Mouse (Mus musculus): ENCODE measurements around the gene Ttc7b. TPM values are rescaled to one million over a fixed set of nuclear protein-coding genes. Genes with fewer than 3 reads are reported as not detected.

Ttc7b gene
- polyA plus RNA-seq, 1 experiment from 2014 or later: 1.2 TPM

- Histone ChIP-seq H3K4me3 (replicated peaks) (no peak overlapping the region), H3K9ac (no peak overlapping the region), H3K27me3 (no peaks in the 10 kb centered on the region), H3K36me3 (peaks cover 8% of the 10 kb centered on the region; the same call in 1 of the 2 replicates), H3K9me3 (replicated peaks) (no peaks in the 10 kb centered on the region), H3K27ac (no peak overlapping the region), H3K4me2 (no peak overlapping the region), H3K4me1 (replicated peaks) (no peaks in the 10 kb centered on the region)
- no peak for ATAC-seq (ENCODE audit: low read depth)
- no peak for DNase-seq
- WGBS (ENCODE audit: insufficient replicate concordance): 64% methylated on average over 1 of the region's 1 CpGs
Measured at GRCm38 (mm10) chr12:100377791-100378190, 142.8 kb downstream of the Ttc7b start.

GRCm38 (mm10) chr12:100375801-100376200, 144.8 kb downstream of the Ttc7b start:
- 0 out of 2 replicates have a peak, but pooled peaks cover 8% of the 10 kb centered on the region for H3K36me3 ChIP-seq
- DNase-seq (no peak), ATAC-seq (ENCODE audit: low read depth) (no peak)
- WGBS (ENCODE audit: insufficient replicate concordance): 69% methylated on average over 8 of the region's 8 CpGs
- H3K4me2 ChIP-seq: no peak overlapping the region
- no peak overlapping the region for H3K27ac ChIP-seq
- H3K9ac ChIP-seq: no peak overlapping the region
- H3K4me1 ChIP-seq (replicated peaks): no peaks in the 10 kb centered on the region
- no peaks in the 10 kb centered on the region for H3K27me3 ChIP-seq
- no peak overlapping the region for H3K4me3 ChIP-seq (replicated peaks)
- H3K9me3 ChIP-seq (replicated peaks): no peaks in the 10 kb centered on the region

DNA sequence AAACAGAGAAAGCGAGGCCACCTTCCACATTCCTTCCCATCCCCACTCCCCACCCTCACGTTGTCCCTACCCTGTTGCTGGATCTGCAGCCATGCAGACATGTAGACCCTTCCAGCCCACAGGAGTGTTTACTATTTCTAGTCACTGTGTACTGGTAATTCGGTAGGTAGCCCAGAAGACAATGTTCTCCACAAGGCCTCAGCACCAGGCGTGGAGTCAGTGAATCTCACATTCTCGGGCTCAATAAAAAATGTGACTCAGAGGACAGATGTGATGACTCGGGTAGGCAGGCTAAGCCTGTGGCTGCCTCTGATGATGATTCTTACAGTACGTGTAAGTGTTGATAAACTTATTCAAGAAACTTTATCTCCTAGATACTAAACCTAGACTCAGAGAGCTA, 147.8 kb downstream of the Ttc7b start:
- Histone ChIP-seq H3K27me3 (no peaks in the 10 kb centered on the region), H3K4me2 (no peak overlapping the region), H3K9me3 (replicated peaks) (no peaks in the 10 kb centered on the region), H3K27ac (no peak overlapping the region), H3K4me1 (replicated peaks) (no peaks in the 10 kb centered on the region), H3K36me3 (0 out of 2 replicates have a peak, but pooled peaks cover 12% of the 10 kb centered on the region), H3K9ac (no peak overlapping the region), H3K4me3 (replicated peaks) (no peak overlapping the region)
- WGBS (ENCODE audit: insufficient replicate concordance): 62% methylated on average over 7 of the region's 7 CpGs
- no peak for ATAC-seq (ENCODE audit: low read depth)
- no peak for DNase-seq

- no peak overlapping the region for H3K4me3 ChIP-seq (replicated peaks)
- WGBS (ENCODE audit: insufficient replicate concordance): 70% methylated on average over 4 of the region's 4 CpGs
- no peaks in the 10 kb centered on the region for H3K27me3 ChIP-seq
- no peak overlapping the region for H3K27ac ChIP-seq
- H3K9me3 ChIP-seq (replicated peaks): no peaks in the 10 kb centered on the region
- no peaks in the 10 kb centered on the region for H3K4me1 ChIP-seq (replicated peaks)
- no peak for ATAC-seq (ENCODE audit: low read depth)
- no peak overlapping the region for H3K9ac ChIP-seq
- no peak for DNase-seq
- H3K36me3 ChIP-seq: peaks cover 12% of the 10 kb centered on the region; the same call in 1 of the 2 replicates
- H3K4me2 ChIP-seq: no peak overlapping the region
Measured at GRCm38 (mm10) chr12:100372015-100372414, 148.6 kb downstream of the Ttc7b start.

- peaks cover 8% of the 10 kb centered on the region for H3K36me3 ChIP-seq
- ATAC-seq (ENCODE audit: low read depth): no peak
- no peak overlapping the region for H3K9ac ChIP-seq
- H3K9me3 ChIP-seq (replicated peaks): no peaks in the 10 kb centered on the region
- H3K27ac ChIP-seq: no peak overlapping the region
- no peak overlapping the region for H3K4me2 ChIP-seq
- no peaks in the 10 kb centered on the region for H3K4me1 ChIP-seq (replicated peaks)
- 71% methylated on average over 2 of the region's 2 CpGs for WGBS (ENCODE audit: insufficient replicate concordance)
- H3K27me3 ChIP-seq: no peaks in the 10 kb centered on the region
- DNase-seq: no peak
- no peak overlapping the region for H3K4me3 ChIP-seq (replicated peaks)
Measured at GRCm38 (mm10) chr12:100369786-100370185, 150.8 kb downstream of the Ttc7b start.

- ATAC-seq (ENCODE audit: low read depth): no peak
- 56% methylated on average over 3 of the region's 3 CpGs for WGBS (ENCODE audit: insufficient replicate concordance)
- DNase-seq: no peak
- Histone ChIP-seq H3K9me3 (replicated peaks) (no peaks in the 10 kb centered on the region), H3K4me1 (replicated peaks) (no peaks in the 10 kb centered on the region), H3K27ac (no peak overlapping the region), H3K27me3 (no peaks in the 10 kb centered on the region), H3K4me3 (replicated peaks) (no peak overlapping the region), H3K4me2 (no peak overlapping the region), H3K36me3 (peaks cover 8% of the 10 kb centered on the region), H3K9ac (no peak overlapping the region)
Measured at GRCm38 (mm10) chr12:100369220-100369619, 151.4 kb downstream of the Ttc7b start.

DNA sequence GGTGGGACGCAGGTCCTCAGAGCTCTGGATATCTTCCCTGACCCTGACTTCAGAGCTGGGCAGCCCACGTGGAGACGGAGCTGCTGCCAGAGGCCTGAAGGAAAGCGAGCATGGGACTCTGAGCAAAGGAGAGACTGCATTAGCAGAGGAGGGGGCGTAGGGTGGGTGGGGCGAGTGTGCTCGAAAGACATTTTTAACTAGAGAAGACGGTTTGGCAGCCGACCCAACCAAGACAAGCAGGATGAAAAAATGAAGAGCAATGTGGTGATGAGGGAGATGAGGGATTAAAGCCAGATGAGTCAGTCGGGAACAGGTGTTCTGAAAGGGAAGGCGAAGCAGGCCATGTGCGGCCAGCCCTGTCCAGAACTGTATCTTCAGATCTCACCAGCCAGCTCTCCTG, 159.3 kb downstream of the Ttc7b start:
- no peak overlapping the region for H3K4me3 ChIP-seq (replicated peaks)
- H3K9me3 ChIP-seq (replicated peaks): no peaks in the 10 kb centered on the region
- H3K4me2 ChIP-seq: no peak overlapping the region
- no peak overlapping the region for H3K9ac ChIP-seq
- H3K4me1 ChIP-seq (replicated peaks): no peaks in the 10 kb centered on the region
- H3K27ac ChIP-seq: no peak overlapping the region
- H3K27me3 ChIP-seq: no peaks in the 10 kb centered on the region
- ATAC-seq (ENCODE audit: low read depth): no peak
- no peaks in the 10 kb centered on the region; the same call in 1 of the 2 replicates for H3K36me3 ChIP-seq
- no peak for DNase-seq
- 78% methylated on average over 12 of the region's 12 CpGs for whole genome bisulfite sequencing (ENCODE audit: insufficient replicate concordance)

DNA sequence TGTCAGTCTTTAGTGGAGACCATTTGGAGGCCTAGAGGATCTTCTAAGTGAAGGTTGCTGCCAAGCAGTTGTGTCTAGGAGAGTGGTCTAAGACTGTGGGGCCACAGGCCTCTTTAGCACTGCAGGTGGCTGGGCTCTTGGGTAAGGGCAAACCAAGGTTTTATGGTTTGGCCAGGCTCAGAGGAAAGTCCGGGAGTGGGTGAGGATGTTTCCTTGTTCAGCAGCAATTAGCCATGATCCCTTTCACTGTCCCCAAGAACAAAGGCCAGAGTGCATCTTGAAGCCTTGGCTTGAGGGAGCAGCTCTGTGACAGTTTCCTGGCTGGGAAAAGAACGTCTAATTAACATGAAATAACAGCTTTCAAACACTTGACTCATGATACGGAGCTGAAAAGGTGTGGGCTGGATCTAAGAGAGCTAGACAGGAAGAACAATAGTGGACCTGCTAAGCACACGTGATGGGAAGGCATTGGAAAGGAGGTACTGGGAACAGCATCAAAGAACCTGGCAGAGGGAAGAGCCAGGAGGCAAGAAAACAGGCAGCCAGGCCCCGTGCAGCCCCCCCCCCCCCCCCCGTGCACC, 162.5 kb downstream of the Ttc7b start:
- no peaks in the 10 kb centered on the region for H3K9me3 ChIP-seq (replicated peaks)
- H3K4me2 ChIP-seq: no peak overlapping the region
- no peaks in the 10 kb centered on the region for H3K4me1 ChIP-seq (replicated peaks)
- no peaks in the 10 kb centered on the region for H3K27me3 ChIP-seq
- ATAC-seq (ENCODE audit: low read depth): no peak
- no peak for DNase-seq
- WGBS (ENCODE audit: insufficient replicate concordance): 45% methylated on average over 6 of the region's 6 CpGs
- no peaks in the 10 kb centered on the region for H3K36me3 ChIP-seq
- H3K27ac ChIP-seq: no peak overlapping the region
- H3K4me3 ChIP-seq (replicated peaks): no peak overlapping the region
- H3K9ac ChIP-seq: no peak overlapping the region

DNA sequence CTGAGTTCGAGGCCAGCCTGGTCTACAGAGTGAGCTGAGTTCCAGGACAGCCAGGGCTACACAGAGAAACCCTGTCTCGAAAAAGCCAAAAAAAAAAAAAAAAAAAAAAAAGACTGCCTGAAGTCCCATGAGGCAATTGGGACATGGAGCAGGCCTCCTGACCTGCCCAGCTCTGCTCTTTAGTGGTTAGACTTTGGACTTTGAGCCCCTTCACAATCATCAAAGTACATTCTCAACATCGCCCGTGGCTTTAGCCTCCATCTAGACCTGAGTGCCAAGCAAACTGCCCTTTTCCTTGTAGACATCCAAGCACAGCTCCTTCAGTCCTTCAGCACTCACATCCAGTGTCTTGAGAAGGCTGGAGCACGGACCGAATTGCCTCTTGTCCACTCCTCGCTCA, 164.2 kb downstream of the Ttc7b start:
- ATAC-seq (ENCODE audit: low read depth) (no peak), DNase-seq (no peak)
- WGBS (ENCODE audit: insufficient replicate concordance): 71% methylated on average over 7 of the region's 7 CpGs
- no peak overlapping the region for H3K4me2 ChIP-seq
- H3K36me3 ChIP-seq: no peaks in the 10 kb centered on the region
- no peaks in the 10 kb centered on the region for H3K4me1 ChIP-seq (replicated peaks)
- no peak overlapping the region for H3K9ac ChIP-seq
- H3K4me3 ChIP-seq (replicated peaks): no peak overlapping the region
- H3K9me3 ChIP-seq (replicated peaks): no peaks in the 10 kb centered on the region
- no peak overlapping the region for H3K27ac ChIP-seq
- no peaks in the 10 kb centered on the region for H3K27me3 ChIP-seq

DNA sequence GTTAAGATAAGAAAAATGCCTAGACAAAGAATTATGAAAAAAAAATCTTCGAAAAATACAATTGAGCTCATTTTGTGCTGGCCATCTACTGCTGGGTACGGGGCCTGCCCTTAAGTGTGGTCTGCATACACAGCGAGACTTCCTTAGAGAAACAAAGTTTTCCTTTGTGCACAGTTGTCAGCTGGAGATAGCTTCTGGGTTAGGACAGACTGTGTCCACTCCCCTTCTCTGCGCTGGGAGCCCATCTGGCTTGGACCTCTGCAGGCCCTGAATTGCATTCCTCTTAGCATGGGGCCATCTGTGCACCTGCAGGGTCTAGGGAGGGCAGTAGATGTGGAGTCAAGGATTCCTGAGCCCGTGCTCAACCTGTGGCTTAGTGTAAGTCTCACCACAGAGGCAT, 165.1 kb downstream of the Ttc7b start:
- Histone ChIP-seq H3K9me3 (replicated peaks) (no peaks in the 10 kb centered on the region), H3K27ac (no peak overlapping the region), H3K36me3 (no peaks in the 10 kb centered on the region), H3K4me1 (replicated peaks) (no peaks in the 10 kb centered on the region), H3K4me3 (replicated peaks) (no peak overlapping the region), H3K9ac (no peak overlapping the region), H3K4me2 (no peak overlapping the region), H3K27me3 (no peaks in the 10 kb centered on the region)
- WGBS (ENCODE audit: insufficient replicate concordance): 72% methylated on average over 5 of the region's 5 CpGs
- DNase-seq (no peak), ATAC-seq (ENCODE audit: low read depth) (no peak)

DNA sequence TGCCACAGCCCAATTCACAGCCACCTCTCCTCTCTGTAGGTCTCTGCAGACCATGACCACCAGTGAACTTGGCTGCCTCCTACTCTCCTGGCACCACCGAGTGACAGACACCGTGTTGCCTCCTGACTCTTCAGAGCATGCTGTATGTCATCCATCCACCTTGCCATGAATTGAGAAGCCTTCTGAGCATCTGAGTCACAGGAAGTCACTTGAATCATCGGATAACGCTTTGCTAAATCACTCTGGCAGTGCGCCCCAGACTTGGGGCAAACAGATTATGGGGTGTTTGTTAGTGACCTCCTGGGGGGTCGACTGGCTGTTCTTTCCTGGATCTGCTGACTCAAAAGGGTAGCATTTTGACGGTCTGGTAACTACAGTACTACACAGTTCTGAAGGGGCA, 166.7 kb downstream of the Ttc7b start:
- Histone ChIP-seq H3K4me2 (no peak overlapping the region), H3K9me3 (replicated peaks) (no peaks in the 10 kb centered on the region), H3K4me1 (replicated peaks) (no peaks in the 10 kb centered on the region), H3K27ac (no peak overlapping the region), H3K4me3 (replicated peaks) (no peak overlapping the region), H3K27me3 (no peaks in the 10 kb centered on the region), H3K36me3 (no peaks in the 10 kb centered on the region), H3K9ac (no peak overlapping the region)
- ATAC-seq (ENCODE audit: low read depth) (no peak), DNase-seq (no peak)
- 57% methylated on average over 7 of the region's 7 CpGs for WGBS (ENCODE audit: insufficient replicate concordance)

- no peak overlapping the region for H3K9ac ChIP-seq
- H3K36me3 ChIP-seq: no peaks in the 10 kb centered on the region
- DNase-seq: no peak
- WGBS (ENCODE audit: insufficient replicate concordance): 69% methylated on average over 16 of the region's 16 CpGs
- H3K27ac ChIP-seq: no peak overlapping the region
- no peak overlapping the region for H3K4me3 ChIP-seq (replicated peaks)
- no peaks in the 10 kb centered on the region for H3K9me3 ChIP-seq (replicated peaks)
- no peak for ATAC-seq (ENCODE audit: low read depth)
- H3K4me1 ChIP-seq (replicated peaks): no peaks in the 10 kb centered on the region
- H3K4me2 ChIP-seq: no peak overlapping the region
- H3K27me3 ChIP-seq: no peaks in the 10 kb centered on the region
Measured at GRCm38 (mm10) chr12:100353075-100353782, 167.4 kb downstream of the Ttc7b start.
